Mouse (Mus musculus) frontal cortex, adult (tissue): ENCODE measurements around the gene March8.
"Not testable (repeated sequence)": the region's sequence is repeated elsewhere in the genome, so short reads cannot be mapped to it uniquely, and the experiment has no call there.

Source experiments
- ATAC-seq: cut with Nextera tagmentation; 2 replicates; pipeline ENCODE4 v1.9.2; 2017; ENCODE audit warnings: mild to moderate bottlenecking, moderate library complexity, mixed read lengths; ENCODE audit not compliant: low TSS enrichment

March8 gene

DNA sequence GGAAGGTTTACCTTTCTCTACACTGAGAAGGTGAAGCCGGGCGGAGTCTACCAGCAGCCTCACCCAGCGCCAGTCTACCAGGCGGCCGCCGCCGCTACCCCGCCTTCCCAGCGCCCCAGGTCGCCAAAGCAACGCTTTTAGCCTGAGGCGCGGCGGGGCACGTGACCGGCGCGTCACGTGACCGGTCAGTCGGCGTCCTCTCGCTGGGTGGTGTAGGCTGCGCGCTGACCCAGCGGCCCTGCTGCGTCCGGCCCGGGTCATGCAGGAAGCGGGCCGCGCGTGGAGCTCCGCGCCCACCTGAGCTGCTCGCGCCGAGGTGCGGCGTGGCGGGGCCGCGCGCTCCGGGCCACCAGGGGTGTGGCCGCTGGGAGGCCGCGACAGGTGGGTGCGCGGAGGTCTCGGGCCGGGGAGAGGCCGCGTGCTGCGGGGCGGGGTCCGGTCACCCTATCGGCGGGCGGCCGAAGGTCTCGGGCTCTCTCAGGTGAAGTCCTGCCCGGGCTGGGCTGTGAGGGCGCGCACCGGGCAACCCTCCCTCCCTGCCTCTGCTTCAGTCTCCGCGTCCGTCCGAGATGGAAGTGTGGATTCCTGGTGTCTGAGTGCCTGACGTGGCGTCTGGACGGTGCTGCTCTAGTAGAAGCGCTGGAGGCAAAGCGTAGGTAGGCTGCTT lies at the start of gene March8:
TSS of gene March8 (plus strand) at position 190 of the 667 bp plus-strand sequence.
- peak; percentile 94 for ATAC-seq

DNA sequence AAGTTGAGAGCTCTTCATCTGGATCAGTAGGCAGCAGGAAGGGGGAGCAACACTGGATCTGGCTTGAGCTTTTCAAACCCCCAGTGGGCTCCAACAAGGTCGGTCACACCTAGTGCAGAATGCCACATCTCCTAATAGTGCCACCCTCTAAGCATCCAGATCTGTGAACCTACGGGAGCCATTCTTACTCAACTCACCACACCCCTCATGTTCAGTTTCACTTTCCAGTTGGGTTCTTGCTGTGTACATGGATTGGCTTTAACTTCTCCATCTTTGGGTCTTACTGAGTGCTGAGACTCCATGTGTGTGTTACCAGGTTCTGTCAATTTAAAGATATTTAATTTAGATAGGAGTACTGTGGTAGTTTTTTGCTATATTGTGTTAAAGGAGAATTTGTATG lies 26.4 kb upstream of the March8 start:
- ATAC-seq = no peak

DNA sequence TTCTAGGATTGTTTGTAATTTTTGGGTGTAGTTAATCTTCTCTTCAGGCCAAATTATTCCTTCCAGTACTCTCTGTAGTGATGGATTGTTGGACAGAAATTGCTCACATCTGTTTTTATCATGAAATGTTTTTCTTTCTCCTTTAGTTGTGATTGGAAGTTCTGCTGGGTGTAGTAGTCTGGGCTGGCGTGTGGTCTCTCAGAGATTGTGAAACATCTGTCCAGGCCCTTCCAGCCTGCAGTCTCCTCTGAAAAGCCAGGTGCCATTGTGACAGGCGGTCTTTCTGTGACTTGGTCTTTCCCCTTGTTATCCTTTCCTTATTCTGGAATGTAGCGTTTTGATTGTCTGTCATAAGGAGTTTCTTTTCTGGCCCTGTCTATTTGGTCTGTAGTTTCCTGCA lies 18.6 kb upstream of the March8 start:
- no peak for ATAC-seq

DNA sequence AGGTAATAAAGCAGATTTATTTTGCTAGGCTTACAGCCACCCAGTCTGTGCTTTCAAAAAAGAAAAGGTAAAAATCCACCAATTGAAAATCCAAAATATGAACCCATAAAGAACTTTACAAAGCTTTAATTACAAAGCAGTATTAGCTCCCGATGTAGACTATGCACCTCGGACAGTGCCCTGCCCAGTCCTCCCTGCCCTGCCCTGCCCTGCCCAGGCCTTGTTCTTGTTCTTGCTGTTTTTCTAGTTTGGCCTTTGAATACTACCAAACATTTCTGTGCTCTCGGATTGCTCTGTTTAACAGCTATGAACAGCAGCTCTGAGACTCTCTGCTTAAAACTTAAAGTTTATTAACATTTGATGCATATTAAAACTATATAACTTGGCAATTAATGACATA lies 11.2 kb upstream of the March8 start:
- ATAC-seq = no peak

DNA sequence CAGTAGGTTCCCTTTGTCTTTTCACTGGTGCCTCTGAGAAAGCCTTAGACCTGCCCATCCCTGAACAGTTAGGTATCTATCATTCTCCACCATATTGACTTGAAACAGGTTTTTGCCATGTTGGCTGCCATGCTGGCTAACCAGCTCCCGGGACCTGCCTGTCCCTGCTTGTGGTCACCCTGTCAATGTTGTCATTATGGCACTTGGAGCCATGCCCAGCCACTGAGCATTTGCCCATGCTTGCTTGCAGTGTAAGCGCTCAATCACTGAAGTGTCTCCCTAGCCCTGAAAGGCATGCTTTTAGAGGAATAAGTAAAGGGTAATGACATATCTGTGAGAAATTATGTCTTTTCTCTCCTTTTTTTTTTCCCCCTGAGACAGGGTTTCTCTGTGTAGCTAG lies 6.4 kb upstream of the March8 start:
- ATAC-seq = no peak

DNA sequence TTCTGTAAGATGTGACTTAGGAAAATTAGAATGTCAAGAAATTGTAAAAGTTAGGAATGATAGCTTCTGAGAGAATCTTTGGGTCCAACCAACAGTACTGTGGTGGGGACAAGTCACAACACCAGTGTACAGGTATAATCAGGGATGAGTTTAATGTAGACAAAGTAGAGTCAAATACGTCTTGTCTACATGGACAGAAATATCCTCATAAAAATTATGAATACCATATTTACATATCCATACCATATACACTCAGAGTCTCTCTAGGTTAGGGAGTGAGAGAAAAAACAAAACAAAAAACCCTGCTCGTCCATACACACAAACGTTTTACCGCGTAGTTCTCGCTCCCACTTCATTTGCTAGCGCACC lies 374 bp upstream of the March8 start:
- ATAC-seq = no peak

DNA sequence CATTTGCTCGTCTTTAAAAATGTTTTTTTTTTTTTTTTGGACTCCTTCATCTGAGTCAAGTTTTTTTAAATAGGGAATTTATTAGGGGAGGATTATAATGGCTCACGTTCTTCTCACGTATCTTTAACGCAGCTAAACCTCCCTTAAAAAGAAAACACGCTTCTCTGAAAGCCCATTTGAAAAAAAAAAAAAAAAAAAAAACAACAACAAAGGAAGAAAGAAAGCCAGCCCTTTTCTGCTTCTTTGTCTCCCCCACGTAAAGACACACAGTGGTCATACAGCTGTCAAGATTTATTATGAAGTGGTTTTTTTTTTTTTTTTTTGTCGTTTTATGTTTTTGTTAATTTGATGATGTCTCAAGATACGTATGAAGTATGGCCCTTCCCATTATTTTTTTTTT lies 696 bp downstream of the March8 start:
- ATAC-seq = no peak

DNA sequence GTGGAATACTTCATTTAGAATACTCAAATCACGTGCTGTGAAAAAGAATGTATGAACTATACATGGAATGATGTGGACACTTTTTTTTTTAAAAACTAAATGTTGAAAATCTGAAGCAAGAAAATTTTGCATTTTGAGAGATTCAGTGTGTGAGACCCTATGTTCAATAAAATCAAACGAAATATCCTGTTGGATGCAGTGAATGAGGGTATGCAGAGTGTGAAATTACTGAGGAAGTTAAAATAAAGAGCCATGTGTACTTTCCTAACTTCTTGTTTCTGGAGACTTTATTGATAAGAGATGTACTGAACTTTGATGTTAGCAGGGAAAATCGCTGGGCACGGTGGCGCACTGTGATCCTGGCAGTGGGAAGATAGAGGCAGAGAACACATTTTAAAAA lies 1.3 kb downstream of the March8 start:
- no peak for ATAC-seq

DNA sequence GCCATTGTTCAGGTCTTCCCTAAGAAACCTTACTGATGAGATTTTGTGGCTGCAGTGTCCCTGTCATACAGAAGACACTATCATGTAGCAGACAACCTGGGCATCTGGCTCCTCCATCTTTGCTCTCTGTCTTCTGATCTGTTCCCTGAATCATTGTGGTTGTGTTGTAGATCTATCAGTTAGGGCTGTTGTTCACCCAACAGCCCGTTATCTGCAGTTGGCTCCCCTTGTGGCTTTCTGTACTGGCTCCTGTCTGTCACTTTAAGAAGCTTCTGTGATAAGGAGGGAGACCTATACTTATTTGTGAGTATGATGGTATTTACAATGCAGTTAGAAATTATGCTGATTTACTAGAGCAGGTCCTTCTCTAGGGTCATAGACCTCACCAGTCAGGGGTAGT lies 2.7 kb downstream of the March8 start:
- no peak for ATAC-seq

DNA sequence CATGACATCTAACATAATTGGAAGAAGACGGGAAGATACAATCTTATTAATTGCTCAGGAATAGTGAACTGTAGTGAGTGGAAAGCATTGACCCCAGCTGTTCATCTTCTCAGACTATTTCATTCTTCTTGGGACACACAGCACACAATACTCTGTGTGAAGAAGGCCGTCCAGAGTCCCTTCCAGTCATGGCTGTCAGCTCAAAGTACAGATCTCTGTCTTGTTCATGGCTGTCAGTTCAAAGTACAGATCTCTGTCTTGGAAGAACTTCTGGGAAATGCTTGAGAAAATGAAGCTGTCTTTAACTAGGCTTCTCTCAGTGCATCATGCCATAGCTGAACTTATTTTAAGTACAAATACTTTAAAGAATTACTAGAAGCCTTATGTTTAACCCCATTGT lies 10.1 kb downstream of the March8 start:
- ATAC-seq = no peak

DNA sequence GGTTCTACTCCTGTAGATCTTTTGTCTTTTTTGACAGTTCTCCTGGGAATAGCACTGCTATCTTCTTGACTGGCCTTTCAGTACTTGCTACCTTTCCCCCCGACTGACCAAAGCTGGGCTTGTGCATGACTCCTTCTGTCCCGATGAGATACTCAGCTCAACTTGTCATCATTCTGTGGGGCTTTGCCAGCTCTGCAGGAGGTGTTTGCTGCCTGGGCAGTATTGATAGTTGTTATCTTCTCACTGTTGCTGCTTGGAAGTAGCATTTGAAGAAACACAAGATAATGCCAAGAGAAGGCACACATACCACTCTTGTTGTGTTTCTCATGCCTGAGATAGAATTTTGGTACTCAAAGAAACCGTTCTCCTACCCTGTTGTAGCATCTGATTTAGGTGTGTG lies 12.2 kb downstream of the March8 start:
- ATAC-seq = no peak

DNA sequence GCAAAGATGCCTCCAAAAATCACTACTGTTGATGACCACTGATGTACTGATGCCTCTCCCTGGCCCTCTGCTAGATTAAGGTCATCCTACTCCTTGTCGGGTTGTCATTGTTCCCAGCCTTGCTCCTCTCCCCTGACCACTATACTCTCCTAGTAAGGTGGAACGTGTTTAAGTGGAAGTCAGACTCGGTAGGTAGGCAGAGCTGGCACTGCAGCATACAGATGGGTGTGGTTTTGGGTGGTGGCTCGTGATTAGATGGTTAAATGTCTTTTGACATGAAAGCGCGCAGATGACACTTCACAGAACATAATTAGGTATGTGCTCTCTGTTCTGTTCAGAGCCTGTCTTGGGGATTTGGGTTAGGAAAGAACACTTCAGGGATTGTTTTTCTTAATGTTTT lies 12.8 kb downstream of the March8 start:
- no peak for ATAC-seq

DNA sequence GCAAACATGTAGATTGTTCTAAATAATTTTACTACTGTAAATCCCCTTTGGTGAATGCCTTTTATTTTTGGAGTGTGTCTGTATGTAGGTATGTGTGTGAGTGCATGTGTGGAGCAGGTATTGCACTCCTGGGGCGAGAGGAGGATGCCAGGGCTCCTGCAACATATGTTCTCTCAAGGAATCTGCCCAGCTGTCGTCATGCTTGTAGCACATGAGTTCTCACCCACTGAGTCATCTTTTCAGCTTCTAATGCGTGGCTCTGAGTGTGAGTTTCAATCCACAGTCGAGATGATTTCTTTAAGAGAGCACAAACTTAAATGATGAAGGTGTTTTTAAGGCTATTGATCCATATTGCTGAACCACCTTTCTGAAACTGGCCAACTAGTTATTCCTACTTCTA lies 13.7 kb downstream of the March8 start:
- peak; percentile 38; the same call in 1 of the 2 replicates for ATAC-seq

DNA sequence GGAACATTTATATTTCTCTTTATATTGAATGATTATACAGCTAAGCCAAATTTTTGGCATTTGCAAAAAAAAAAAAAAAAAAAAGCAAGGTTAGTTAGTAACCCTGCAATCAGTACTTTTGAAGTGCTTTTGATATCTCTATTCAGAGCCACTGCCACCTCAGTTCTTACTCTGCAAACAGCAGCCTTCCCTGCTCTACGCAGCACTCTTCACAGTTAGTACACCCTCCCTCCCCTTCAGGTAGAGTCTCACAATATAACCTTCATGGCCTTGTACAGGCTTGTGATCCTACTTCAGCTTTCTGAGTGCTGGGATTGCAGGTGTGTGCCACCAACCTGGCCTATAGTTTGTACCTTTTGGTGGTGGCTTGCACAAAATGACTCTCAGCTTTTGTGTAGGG lies 15.6 kb downstream of the March8 start:
- no peak for ATAC-seq

DNA sequence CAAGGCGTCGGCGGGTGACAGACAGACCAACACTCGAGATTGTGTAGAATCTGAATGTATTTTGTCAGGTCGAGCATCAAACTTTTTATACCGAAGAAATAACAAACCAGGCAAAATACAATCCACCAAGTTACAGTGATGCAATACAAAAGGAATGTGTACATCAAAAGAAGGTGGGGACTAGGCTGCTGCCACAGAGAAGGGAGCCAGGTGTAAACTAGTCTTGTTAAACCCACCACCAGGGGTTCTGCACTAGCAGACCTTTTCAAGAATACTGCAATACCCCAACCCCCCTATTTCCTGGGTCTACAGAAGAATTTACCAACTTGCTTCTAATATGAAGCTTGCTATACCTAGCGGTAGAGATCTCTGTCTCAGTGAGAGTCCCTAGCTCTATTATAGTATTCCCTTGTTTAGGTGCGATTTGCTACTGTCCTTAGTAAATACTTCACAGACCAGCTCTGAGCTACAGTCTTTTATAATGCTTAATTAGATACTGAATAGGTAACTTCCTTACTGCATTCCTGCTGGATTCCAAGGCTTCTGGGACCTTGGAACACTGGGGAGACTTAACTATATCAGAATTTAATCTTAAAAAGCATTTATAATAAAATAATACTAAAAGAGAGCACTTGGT lies 18.6 kb downstream of the March8 start:
- ATAC-seq = not testable (repeated sequence)

DNA sequence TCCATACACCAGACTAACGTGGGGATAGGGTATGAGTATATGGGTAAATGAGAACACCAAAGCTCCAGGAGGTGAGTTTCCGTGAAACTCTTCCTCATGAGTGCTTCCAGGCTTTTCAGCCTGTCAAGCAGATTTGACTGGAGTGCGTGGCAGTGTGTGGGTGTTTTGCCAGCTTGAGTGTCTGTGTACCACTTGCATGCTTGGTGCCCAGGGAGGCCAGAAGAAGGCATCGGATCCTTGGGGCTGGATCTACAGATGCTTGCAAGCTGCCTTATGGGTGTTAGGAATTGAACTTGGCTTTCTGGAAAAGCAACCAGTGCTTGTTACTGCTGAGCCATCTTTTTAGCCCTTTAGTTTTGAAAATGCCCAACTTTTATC lies 19.1 kb downstream of the March8 start:
- peak; percentile 57; the same call in 1 of the 2 replicates for ATAC-seq

DNA sequence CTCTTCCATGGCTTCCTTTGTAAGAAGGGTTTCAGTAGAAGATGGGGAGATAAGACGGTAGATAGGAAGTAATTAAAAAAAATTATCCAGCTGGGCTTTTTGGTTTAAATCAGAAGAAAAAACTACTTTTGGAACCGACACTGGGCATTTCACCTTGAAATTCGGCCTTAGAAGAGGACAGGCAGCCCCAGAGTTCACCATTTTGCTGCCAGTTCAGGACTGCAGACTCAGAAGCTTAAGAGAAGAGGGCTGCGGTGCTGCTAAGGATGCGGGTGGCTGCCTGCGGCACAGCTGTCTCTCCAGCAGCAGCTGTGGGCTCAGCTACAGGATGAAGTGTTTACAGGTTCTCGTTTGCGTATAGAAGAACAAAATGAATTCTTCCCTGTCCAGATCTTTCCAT lies 20.2 kb downstream of the March8 start:
- ATAC-seq = no peak

DNA sequence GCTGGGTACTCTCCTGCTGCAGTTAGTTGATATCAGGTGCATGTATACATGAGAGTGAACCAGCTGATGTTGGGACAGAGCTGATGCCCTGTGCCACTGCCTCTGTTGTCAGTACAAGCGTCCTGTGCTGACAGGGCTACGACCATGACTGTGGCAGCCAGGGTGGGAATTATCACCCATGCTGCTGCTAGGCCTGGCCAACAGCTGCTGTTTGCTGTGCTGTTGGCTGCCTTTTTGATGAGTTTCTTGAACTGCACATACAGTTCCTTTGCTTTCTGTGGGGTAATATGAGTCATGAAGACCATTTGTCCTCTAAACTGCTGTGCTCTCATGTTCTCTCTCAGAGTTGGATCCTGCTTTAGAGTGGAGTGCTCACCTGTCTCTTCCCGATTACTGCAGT lies 21.4 kb downstream of the March8 start:
- ATAC-seq = peak; percentile 41; the same call in 1 of the 2 replicates

DNA sequence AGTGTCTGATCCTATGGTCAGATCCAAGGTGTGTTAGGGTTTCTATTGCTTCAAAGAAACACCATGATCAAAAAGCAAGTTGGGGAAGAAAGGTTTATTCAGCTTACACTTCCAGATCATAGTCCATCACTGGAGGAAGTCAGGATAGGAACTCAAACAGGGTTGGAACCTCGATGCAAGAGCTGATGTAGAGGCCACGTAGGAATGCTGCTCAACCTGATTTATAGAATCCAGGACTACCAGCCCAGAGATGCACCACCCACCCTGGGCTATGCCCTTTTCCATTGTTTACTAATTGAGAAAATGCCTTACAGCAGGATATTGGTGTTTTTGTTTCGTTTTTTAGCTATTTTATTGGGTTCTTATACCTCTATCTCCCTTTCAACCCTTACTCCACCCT lies 23.6 kb downstream of the March8 start:
- no peak for ATAC-seq

DNA sequence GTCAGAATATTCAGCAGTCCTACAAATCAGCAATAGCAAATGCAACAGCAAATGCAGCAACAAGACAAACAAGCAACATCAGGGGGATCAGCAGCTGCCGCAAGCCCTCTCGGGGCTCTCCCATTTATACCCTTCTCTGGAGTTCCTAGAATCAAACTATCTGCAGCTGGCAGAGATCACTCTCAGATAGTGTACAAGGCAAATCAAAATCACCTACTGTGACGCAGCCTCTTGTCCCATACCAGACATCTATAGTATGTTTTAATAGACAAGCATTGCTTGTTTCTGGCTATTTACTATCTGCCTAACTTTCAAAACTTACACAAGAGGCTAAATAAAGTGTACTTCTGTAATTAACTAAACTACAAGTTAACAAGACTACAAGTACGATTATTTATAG lies 24.2 kb downstream of the March8 start:
- ATAC-seq = no peak

DNA sequence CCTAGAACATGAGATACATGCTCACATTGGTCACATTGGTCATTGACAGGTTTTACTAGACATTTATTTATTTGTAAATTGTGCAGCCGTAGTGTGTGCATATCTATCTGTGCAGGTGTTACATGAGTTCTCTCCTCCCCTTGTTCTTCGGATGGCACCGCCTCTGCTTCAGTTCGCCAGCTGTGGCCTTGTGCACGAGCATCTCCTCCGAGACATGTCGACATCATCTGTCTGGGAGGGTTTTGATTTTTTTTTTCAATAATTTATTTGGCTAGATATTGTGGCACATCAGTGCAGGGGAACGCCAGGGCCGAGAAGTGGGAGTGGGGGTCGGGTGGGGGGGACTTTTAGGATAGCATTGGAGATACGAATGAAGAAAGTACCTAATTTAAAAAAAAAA lies 30.1 kb downstream of the March8 start:
- ATAC-seq = no peak

DNA sequence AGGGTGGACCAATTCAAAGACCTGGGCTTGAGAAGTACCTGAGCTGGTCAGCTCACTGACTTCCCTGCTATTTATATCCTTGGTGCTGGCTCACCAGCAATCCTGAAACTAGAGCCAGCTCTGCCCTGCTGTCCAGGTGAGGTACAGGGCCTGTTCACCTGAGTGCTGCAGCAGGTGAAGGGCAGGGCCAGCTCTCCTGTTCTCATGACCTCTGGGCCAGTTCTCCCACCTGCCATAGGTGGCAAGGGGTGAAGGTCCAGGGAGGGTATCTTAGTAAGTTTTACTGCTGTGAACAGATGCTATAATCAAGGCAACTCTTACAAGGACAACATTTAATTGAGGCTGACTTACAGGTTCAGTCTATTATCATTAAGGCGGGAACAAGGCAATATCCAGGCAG lies 32.0 kb downstream of the March8 start:
- ATAC-seq = no peak

DNA sequence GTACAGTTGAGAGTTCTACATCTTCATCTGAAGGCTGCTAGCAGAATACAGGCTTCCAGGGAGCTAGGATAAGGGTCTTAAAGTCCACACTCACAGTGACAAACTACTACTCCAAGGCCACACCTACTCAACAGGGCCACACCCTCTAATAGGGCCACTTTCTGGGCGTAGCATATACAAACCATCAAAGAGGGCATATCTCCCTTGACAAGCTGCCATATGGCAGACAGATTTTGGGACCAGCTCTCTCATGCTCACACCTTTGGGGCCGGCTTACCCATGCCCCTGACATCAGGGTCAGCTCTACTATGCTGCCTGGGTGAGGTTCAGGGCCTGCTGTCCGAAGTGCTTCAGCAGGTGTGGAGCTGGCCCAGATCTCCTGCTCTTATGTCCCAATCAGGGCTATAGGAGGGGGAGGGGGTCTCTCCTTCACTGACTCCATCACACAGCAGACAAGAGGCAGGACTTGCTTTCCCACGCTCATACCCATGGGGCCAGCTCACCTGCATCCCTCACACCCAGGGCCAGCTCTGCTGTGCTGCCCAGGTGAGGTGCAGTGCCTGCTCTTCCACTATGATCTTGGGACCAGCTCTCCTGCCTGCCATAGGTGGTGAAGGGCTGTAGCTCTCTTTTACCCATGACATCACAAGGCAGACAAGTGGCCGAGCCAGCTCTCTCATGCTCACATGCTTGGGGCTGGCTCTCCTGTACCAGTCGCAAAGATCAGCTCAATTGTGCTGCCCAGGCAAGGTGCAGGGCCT lies 32.6 kb downstream of the March8 start:
- ATAC-seq = no peak
